Mouse (Mus musculus) heart, embryonic 16.5 days (tissue): Measurements from ENCODE around the gene Gm26566. TPM values are rescaled to one million over a fixed set of nuclear protein-coding genes. Genes with fewer than 3 reads are reported as not detected.
"Not testable (repeated sequence)": the region's sequence is repeated elsewhere in the genome, so short reads cannot be mapped to it uniquely, and the experiment has no call there.

ENCODE experiments used
- ATAC-seq: fragments of 200-750 bp; cut with Nextera tagmentation; replicated peaks from 2 replicates; pipeline ENCODE4 v1.8.0; 2017; ENCODE audit warnings: moderate number of reproducible peaks; ENCODE audit not compliant: insufficient read depth, low FRiP score; ENCODE audit errors: extremely low read depth
- H3K27ac ChIP-seq: fragments of 300-500 bp; sonication (generic); 2 replicates; pipeline ENCODE4 v1.5.1; 2014; ENCODE audit warnings: mild to moderate bottlenecking, low read length, control low read depth, moderate library complexity
- H3K27me3 ChIP-seq: fragments of 300-500 bp; sonication (generic); 2 replicates; pipeline ENCODE4 v1.6.1; 2014; ENCODE audit warnings: low read length, mixed read lengths; ENCODE audit not compliant: control insufficient read depth, insufficient read depth
- H3K36me3 ChIP-seq: fragments of 300-500 bp; sonication (generic); 2 replicates; pipeline ENCODE4 v1.6.1; 2014; ENCODE audit not compliant: control insufficient read depth, insufficient read depth
- H3K4me1 ChIP-seq: fragments of 300-500 bp; sonication (generic); 2 replicates; pipeline ENCODE4 v1.6.1; 2014; ENCODE audit warnings: low read length, mixed read lengths; ENCODE audit not compliant: control insufficient read depth, insufficient read depth
- H3K4me2 ChIP-seq: fragments of 300-500 bp; sonication (generic); 2 replicates; pipeline ENCODE4 v1.6.1; 2014; ENCODE audit warnings: low read depth, mild to moderate bottlenecking, control low read depth, low read length
- H3K4me3 ChIP-seq: fragments of 300-500 bp; sonication (generic); 2 replicates; pipeline ENCODE4 v1.5.1; 2014; ENCODE audit warnings: mild to moderate bottlenecking, control low read depth, low read length
- H3K9ac ChIP-seq: fragments of 300-500 bp; sonication (generic); 2 replicates; pipeline ENCODE4 v1.6.1; 2014; ENCODE audit warnings: low read length, control low read depth
- H3K9me3 ChIP-seq: fragments of 300-500 bp; sonication (generic); replicated peaks from 2 replicates; pipeline ENCODE4 v1.6.1; 2016; ENCODE audit warnings: low read length; ENCODE audit not compliant: control insufficient read depth
- WGBS: fragments of 180-500 bp; shearing (Covaris S2); extraction: QIAGEN DNeasy Blood & Tissue Kit; methylation state at CpG from one replicate; pipeline ENCODE4 v1.1.7; 2014; 5-methylcytosine and 5-hydroxymethylcytosine counted together
- polyA plus RNA-seq: library from polyadenylated mRNA; unstranded; fragments of >200 nt; fragmentation: Nextera tagmentation; extraction: Ambion mirVana; gene quantifications from 2 replicates; pipeline ENCODE4 v1.2.1, GENCODE M21; 2015

Gene Gm26566
- polyA plus RNA-seq, 1 experiment from 2014 or later = 0.76 TPM

DNA sequence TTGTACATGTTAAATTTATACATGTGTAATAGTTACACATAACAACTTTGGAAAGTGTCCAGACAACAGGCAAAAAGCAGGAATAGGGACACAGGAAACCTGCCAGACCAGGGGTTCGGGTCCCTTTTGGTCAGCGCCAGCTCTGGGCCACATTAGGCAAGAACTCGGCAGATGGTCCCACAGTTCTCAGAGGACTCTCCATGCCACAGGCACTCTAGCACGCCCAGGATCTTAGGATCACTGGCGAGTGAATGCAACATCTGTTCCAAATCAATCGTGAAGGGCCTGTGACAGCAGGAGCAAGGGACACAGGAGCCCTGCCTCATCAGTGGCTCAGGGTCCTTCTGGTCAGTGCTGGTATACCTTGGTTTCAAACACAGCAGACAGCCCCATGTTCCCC lies 28.3 kb downstream of the Gm26566 start:
- Histone ChIP-seq H3K4me3 (no peak overlapping the region), H3K27me3 (no peaks in the 10 kb centered on the region), H3K4me2 (no peak overlapping the region), H3K9me3 (no peaks in the 10 kb centered on the region), H3K4me1 (no peaks in the 10 kb centered on the region), H3K27ac (no peak overlapping the region), H3K36me3 (no peaks in the 10 kb centered on the region), H3K9ac (no peak overlapping the region)
- 56% methylated on average over 6 of the region's 6 CpGs for WGBS
- no peak for ATAC-seq

DNA sequence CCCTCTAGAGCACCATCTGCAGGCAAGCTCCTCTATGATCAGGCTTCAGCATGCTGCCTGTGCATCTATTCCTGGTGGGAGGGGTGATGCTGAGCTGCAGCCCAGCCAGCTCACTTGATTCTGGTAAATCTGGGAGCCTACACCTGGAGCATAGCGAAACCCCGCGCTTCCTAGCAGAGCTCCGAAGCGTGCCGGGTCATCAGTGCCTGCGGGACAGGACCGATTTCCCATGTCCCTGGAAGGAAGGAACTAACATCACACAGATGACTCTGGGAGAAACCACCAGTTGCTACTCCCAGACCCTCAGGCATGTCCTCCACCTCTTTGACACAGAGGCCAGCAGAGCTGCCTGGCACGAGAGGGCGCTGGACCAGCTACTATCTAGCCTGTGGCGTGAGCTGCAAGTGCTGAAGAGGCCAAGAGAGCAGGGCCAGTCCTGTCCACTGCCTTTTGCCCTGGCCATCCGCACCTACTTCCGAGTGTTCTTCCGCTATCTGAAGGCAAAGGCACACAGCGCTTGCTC lies 33.3 kb downstream of the Gm26566 start, which contains the start of gene Gm13271:
Gene Gm13271 (plus strand): TSS at position 51 of the 523 bp plus-strand sequence.
- not testable (repeated sequence) for ATAC-seq, H3K4me3 ChIP-seq, H3K36me3 ChIP-seq, H3K9ac ChIP-seq, H3K27me3 ChIP-seq, H3K4me1 ChIP-seq, H3K4me2 ChIP-seq, H3K27ac ChIP-seq, H3K9me3 ChIP-seq
- WGBS = 58% methylated on average over 14 of the region's 15 CpGs

DNA sequence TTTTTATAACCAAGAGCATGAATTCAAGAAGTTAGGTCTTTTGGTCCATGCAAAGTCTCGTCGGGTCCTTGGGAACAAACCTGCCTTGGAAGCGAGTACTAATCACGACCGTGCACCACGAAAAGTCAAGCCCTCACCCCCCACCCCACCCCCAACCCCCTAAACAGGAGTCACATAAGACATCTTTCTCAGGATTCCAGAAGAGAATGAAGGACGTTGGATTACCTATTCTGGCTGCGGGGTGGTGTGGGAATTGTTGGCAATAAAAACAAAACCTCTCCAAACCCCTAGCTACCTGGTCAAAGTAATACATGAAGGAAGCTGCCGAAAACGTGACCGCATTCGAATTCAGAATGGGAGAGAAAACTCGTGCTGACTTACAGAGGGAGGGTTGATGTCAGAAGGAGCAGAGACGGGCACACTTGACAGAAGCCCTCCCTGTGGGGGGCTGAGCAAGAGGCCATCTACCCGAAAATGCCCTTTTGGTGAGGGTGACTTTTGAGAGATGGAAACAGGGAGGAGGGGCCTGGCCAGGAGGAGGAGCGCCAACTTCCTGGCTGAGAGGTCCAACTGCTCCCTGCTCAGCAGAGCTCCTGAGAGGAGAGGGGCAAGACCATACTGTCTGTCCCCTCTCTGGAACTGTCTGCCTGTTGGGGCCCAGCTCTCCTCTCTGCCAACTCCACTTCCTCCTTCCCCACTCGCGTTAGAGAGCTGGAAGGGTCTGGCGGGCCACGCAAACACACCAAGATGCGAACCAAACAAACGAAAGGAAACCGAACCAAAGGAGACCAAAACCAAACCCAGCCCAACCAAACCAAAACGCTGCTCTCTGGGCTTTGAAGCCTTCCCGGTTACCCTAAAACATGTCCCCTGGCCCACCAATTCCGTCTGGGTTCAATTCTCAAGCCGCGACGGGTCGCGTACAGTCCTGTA lies 35.2 kb downstream of the Gm26566 start:
- not testable (repeated sequence) for H3K9me3 ChIP-seq, ATAC-seq, H3K4me1 ChIP-seq, H3K27me3 ChIP-seq, H3K36me3 ChIP-seq
- Histone ChIP-seq H3K9ac (peak overlapping the region; percentile 83), H3K4me2 (peak overlapping the region; percentile 76), H3K27ac (peak overlapping the region; percentile 97), H3K4me3 (peak overlapping the region; percentile 70)
- WGBS = 9% methylated on average over 28 of the region's 31 CpGs

DNA sequence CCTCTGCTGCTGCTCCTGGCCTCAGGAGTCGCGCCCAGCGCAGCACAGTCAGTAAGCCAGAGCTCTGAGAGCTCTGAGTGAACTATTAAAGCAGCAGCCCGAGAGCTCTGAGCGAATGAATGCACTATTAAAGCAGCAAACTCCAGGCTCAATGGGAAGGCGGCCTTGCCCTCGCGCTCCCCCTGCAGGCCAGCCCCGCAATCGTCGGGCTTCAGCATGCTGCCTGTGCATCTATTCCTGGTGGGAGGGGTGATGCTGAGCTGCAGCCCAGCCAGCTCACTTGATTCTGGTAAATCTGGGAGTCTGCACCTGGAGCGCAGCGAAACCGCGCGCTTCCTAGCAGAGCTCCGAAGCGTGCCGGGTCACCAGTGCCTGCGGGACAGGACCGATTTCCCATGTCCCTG lies 36.0 kb downstream of the Gm26566 start:
- 0% methylated on average over 15 of the region's 21 CpGs for WGBS
- H3K4me1 ChIP-seq, H3K36me3 ChIP-seq, H3K9me3 ChIP-seq, H3K27me3 ChIP-seq: not testable (repeated sequence)
- peak overlapping the region; percentile 70 for H3K4me3 ChIP-seq
- ATAC-seq = peak; percentile 100
- H3K9ac ChIP-seq = peak overlapping the region; percentile 83
- H3K27ac ChIP-seq = peak overlapping the region; percentile 97
- peak overlapping the region; percentile 76 for H3K4me2 ChIP-seq

DNA sequence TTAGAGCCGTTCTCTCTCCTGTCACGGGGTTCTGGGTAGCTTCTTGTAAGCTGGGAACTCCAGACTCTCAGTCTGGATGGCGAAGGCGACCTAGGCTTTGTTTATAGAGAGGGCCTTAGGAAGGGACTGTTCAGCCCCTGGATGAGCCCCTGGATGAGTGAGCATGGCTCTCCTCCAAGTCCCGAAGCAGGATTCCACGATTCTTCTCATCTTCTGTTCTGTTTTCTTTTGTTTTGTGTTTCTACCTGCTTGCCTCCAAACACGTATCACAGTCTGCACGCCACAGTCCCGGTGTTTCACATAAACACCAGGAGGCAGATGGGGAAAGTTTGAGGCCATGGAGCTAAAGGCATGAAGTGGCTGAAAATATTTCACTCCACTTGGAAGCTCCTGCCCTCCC lies 37.1 kb downstream of the Gm26566 start:
- H3K4me1 ChIP-seq, H3K27ac ChIP-seq, H3K27me3 ChIP-seq, H3K4me3 ChIP-seq, H3K4me2 ChIP-seq, H3K9ac ChIP-seq, H3K9me3 ChIP-seq, ATAC-seq, H3K36me3 ChIP-seq: not testable (repeated sequence)
- 84% methylated on average over 8 of the region's 9 CpGs for WGBS

DNA sequence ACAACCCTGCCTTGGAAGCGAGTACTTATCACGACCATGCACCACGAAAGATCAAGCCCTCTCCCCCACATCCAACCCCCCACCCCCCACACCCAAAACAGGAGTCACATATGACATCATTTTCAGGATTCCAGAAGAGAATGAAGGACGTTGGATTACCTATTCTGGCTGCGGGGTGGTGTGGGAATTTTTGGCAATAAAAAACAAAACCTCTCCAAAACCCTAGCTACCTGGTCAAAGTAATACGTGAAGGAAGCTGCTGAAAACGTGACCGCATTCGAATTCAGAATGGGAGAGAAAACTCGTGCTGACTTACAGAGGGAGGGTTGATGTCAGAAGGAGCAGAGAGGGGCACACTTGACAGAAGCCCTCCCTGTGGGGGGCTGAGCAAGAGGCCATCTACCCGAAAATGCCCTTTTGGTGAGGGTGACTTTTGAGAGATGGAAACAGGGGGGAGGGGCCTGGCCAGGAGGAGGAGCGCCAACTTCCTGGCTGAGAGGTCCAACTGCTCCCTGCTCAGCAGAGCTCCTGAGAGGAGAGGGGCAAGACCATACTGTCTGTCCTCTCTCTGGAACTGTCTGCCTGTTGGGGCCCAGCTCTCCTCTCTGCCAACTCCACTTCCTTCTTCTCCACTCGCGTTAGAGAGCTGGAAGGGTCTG lies 38.1 kb downstream of the Gm26566 start, which contains the start of gene Gm13283:
Gene Gm13283 (plus strand): TSS at position 510 of the 659 bp plus-strand sequence.
- WGBS = 14% methylated on average over 8 of the region's 14 CpGs
- Histone ChIP-seq H3K4me2 (peak within 1 kb of the TSS; percentile 49), H3K4me3 (peak within 1 kb of the TSS; percentile 40), H3K27ac (peak within 1 kb of the TSS; percentile 68)
- H3K9me3 ChIP-seq, H3K27me3 ChIP-seq, ATAC-seq, H3K36me3 ChIP-seq, H3K9ac ChIP-seq, H3K4me1 ChIP-seq: not testable (repeated sequence)

DNA sequence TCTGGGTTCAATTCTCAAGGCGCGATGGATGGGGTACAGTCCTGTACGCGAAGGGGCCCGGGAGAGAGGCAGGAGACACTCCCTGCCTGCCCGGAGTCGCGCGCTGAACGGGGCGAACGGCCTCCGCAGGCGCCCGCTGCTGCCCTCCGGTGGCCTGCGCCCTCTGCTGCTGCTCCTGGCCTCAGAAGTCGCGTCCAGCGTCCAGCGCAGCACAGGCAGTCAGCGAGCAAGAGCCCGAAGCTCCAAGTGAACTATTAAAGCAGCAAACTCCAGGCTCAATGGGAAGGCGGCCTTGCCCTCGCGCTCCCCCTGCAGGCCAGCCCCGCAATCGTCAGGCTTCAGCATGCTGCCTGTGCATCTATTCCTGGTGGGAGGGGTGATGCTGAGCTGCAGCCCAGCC lies 38.8 kb downstream of the Gm26566 start:
- WGBS = under 1% methylated on average over 21 of the region's 28 CpGs

DNA sequence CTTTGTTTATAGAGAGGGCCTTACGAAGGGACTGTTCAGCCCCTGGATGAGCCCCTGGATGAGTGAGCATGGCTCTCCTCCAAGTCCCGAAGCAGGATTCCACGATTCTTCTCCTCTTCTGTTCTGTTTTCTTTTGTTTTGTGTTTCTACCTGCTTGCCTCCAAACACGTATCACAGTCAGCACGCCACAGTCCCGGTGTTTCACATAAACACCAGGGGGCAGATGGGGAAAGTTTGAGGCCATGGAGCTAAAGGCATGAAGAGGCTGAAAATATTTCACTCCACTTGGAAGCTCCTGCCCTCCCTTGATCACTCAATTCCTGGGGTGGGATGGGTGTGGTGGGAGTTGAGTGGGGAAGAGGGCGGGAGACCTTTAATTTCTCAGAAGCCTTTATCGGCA lies 40.2 kb downstream of the Gm26566 start:
- H3K4me3 ChIP-seq, H3K4me1 ChIP-seq, H3K36me3 ChIP-seq, H3K9me3 ChIP-seq, ATAC-seq, H3K27me3 ChIP-seq, H3K27ac ChIP-seq, H3K4me2 ChIP-seq, H3K9ac ChIP-seq: not testable (repeated sequence)
- 60% methylated on average over 6 of the region's 8 CpGs for WGBS

More for the DNA sequence above, 38.8 kb downstream of the Gm26566 start:
- H3K4me1 ChIP-seq, H3K9me3 ChIP-seq, ATAC-seq, H3K9ac ChIP-seq, H3K36me3 ChIP-seq, H3K27me3 ChIP-seq: not testable (repeated sequence)
- H3K27ac ChIP-seq = peak overlapping the region; percentile 68
- H3K4me2 ChIP-seq = peak overlapping the region; percentile 49
- peak overlapping the region; percentile 40 for H3K4me3 ChIP-seq

DNA sequence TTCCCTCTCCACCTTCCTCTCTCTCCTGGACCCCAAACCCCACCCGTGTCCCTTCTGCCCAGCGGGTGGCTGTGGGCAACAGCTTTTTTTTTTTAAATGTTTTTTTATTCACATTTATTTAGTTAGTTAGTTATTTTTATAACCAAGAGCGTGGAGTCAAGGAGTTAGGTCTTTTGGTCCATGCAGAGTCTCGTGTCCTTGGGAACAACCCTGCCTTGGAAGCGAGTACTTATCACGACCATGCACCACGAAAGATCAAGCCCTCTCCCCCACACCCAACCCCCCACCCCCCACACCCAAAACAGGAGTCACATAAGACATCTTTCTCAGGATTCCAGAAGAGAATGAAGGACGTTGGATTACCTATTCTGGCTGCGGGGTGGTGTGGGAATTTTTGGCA lies 40.7 kb downstream of the Gm26566 start:
- not testable (repeated sequence) for H3K27me3 ChIP-seq, H3K27ac ChIP-seq, H3K4me3 ChIP-seq, H3K4me1 ChIP-seq, ATAC-seq, H3K36me3 ChIP-seq, H3K9ac ChIP-seq, H3K9me3 ChIP-seq
- peak overlapping the region; percentile 52; the same call in 1 of the 2 replicates for H3K4me2 ChIP-seq
- 55% methylated on average over 8 of the region's 9 CpGs for WGBS
